Mouse (Mus musculus) midbrain, embryonic 10.5 days (tissue): Measurements from ENCODE around the gene Mink1. TPM values are rescaled to one million over a fixed set of nuclear protein-coding genes. Genes with fewer than 3 reads are reported as not detected.

Experiments
- DNase-seq: peaks from one replicate; pipeline ENCODE4 v3.0.0-alpha.2; 2017; ENCODE audit warnings: low spot score
- H3K27ac ChIP-seq: fragments of 300-500 bp; sonication (generic); replicated peaks from 2 replicates; pipeline ENCODE4 v1.5.1; 2016; ENCODE audit warnings: mild to moderate bottlenecking
- H3K27me3 ChIP-seq: fragments of 300-500 bp; sonication (generic); 2 replicates; pipeline ENCODE4 v1.6.1; 2016; ENCODE audit warnings: low read depth, mild to moderate bottlenecking; ENCODE audit not compliant: poor library complexity, severe bottlenecking
- H3K36me3 ChIP-seq: fragments of 300-500 bp; sonication (generic); 2 replicates; pipeline ENCODE4 v1.6.1; 2016; ENCODE audit warnings: mild to moderate bottlenecking, moderate library complexity
- H3K4me1 ChIP-seq: fragments of 300-500 bp; sonication (generic); 2 replicates; pipeline ENCODE4 v1.6.1; 2016
- H3K4me3 ChIP-seq: fragments of 300-500 bp; sonication (generic); 2 replicates; pipeline ENCODE4 v1.5.1; 2016; ENCODE audit warnings: mild to moderate bottlenecking, moderate library complexity
- H3K9me3 ChIP-seq: fragments of 300-500 bp; sonication (generic); replicated peaks from 2 replicates; pipeline ENCODE4 v1.6.1; 2016; ENCODE audit warnings: mild to moderate bottlenecking
- WGBS: fragments of 180-500 bp; shearing (Covaris S2); methylation state at CpG from one replicate; pipeline ENCODE4 v1.1.7; 2016; 5-methylcytosine and 5-hydroxymethylcytosine counted together
- polyA plus RNA-seq: library from polyadenylated mRNA; unstranded; fragments of >200 nt; fragmentation: Nextera tagmentation; extraction: Ambion mirVana; gene quantifications from 2 replicates; pipeline ENCODE4 v1.2.1, GENCODE M21; 2016

Mink1 gene
- polyA plus RNA-seq, 1 experiment from 2014 or later, result 10.3 TPM

GRCm38 (mm10) chr11:70606717-70607116 lies 44.0 kb downstream of the Mink1 start:
- peaks cover 92% of the 10 kb centered on the region for H3K36me3 ChIP-seq

DNA sequence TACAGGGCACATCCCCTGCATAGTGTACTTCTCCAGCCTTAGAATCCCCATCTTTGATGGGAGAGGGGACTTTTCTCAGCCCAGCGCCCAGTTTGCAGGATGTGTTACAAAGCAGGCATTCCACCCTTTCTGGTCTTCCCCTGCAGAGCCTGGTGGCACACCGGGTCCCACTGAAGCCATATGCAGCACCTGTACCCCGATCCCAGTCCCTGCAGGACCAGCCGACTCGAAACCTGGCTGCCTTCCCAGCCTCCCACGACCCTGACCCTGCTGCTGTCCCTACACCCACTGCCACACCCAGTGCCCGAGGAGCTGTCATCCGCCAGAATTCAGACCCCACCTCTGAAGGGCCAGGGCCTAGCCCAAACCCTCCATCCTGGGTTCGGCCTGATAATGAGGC lies 44.9 kb downstream of the Mink1 start:
- H3K36me3 ChIP-seq, result peaks cover 95% of the 10 kb centered on the region
- 91% methylated on average over 9 of the region's 9 CpGs for WGBS
- H3K4me3 ChIP-seq, result no peak overlapping the region
- no peak overlapping the region for H3K27ac ChIP-seq
- no peak for DNase-seq
- no peaks in the 10 kb centered on the region for H3K4me1 ChIP-seq
- H3K9me3 ChIP-seq, result no peaks in the 10 kb centered on the region
- no peaks in the 10 kb centered on the region for H3K27me3 ChIP-seq

More at GRCm38 (mm10) chr11:70606717-70607116, 44.0 kb downstream of the Mink1 start:
- WGBS, result 82% methylated on average over 12 of the region's 12 CpGs
- Histone ChIP-seq H3K27me3 (no peaks in the 10 kb centered on the region), H3K9me3 (no peaks in the 10 kb centered on the region), H3K4me3 (no peak overlapping the region), H3K4me1 (no peaks in the 10 kb centered on the region), H3K27ac (no peak overlapping the region)
- DNase-seq, result no peak

DNA sequence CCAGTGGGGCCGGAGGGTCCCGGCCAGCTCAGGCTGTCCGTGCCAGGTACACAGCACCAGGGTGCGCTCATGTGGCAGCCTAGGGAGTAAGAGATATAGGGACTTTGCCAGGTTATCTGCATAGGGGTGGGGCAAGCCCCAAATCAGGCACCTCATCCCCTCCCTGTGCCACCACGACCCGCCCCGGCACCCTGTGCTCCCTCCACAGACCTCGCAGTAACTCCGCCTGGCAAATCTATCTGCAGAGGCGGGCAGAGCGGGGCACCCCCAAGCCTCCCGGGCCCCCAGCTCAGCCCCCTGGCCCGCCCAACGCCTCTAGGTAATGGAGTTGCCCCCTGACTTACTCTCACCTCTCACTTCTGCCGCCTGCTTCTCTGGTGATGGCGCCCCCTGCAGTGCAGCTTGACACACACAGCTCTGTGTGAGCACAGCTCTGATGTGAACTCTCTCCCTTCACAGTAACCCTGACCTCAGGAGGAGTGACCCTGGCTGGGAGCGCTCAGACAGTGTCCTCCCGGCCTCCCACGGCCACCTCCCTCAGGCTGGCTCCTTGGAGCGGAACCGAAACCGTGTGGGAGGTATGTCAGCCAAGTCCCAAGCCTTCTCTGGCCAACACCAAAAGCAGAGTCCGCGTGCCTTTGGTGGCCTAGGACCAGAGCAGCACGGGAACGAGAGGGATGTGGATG lies 45.8 kb downstream of the Mink1 start:
- 87% methylated on average over 26 of the region's 26 CpGs for WGBS
- DNase-seq, result no peak
- Histone ChIP-seq H3K9me3 (no peaks in the 10 kb centered on the region), H3K27ac (no peak overlapping the region), H3K27me3 (no peaks in the 10 kb centered on the region), H3K4me1 (no peaks in the 10 kb centered on the region), H3K4me3 (no peak overlapping the region), H3K36me3 (peaks cover 99% of the 10 kb centered on the region)

DNA sequence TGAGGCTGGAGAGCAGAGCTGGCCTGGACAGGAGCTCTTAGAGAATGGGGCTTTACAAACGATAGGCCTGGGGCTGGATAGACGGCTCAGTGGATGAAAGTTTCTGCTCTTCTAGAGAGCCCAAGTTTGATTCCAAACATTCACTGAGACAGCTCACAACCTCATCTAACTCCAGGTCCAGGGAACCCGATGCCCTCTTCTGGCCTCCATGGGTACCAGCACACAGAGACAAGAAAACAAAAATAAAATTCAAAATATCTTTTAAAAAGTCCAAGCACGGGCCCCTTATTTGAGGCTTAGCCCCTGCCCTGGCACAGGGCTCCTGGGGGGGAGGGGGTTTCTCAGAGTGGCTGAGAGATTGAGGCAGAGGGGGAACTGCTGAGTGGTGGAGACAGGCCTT lies 48.1 kb downstream of the Mink1 start:
- Histone ChIP-seq H3K27me3 (peaks cover 11% of the 10 kb centered on the region), H3K36me3 (peaks cover 78% of the 10 kb centered on the region), H3K4me1 (peaks cover 14% of the 10 kb centered on the region), H3K27ac (no peak overlapping the region), H3K4me3 (no peak overlapping the region), H3K9me3 (no peaks in the 10 kb centered on the region)
- WGBS, result 86% methylated on average over 4 of the region's 4 CpGs
- DNase-seq, result no peak

DNA sequence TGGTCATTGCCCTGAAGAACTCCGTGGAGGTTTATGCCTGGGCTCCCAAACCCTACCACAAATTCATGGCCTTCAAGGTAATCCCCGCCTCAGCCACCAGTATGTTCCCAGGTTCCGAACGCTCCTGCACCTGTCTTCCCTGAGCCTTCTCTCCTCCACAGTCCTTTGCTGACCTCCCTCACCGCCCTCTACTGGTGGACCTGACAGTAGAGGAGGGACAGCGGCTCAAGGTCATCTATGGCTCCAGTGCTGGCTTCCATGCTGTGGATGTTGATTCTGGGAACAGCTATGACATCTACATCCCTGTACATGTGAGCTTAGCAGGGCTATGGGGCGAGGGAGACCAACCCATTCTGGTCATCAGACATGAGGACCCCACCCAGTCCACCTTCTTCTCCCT lies 49.8 kb downstream of the Mink1 start:
- 78% methylated on average over 7 of the region's 7 CpGs for WGBS
- Histone ChIP-seq H3K27ac (no peak overlapping the region), H3K4me1 (peaks cover 19% of the 10 kb centered on the region), H3K27me3 (peaks cover 27% of the 10 kb centered on the region), H3K4me3 (no peak overlapping the region), H3K36me3 (peaks cover 61% of the 10 kb centered on the region), H3K9me3 (no peaks in the 10 kb centered on the region)
- DNase-seq, result no peak

- Histone ChIP-seq H3K27ac (peak overlapping the region; percentile 46), H3K4me1 (peaks cover 19% of the 10 kb centered on the region), H3K4me3 (peak overlapping the region; percentile 57), H3K9me3 (no peaks in the 10 kb centered on the region), H3K27me3 (peaks cover 27% of the 10 kb centered on the region), H3K36me3 (peaks cover 35% of the 10 kb centered on the region)
- WGBS, result 0% methylated on average over 17 of the region's 17 CpGs
- DNase-seq, result peak; percentile 61
Observed at GRCm38 (mm10) chr11:70615074-70615473, 52.4 kb downstream of the Mink1 start.

DNA sequence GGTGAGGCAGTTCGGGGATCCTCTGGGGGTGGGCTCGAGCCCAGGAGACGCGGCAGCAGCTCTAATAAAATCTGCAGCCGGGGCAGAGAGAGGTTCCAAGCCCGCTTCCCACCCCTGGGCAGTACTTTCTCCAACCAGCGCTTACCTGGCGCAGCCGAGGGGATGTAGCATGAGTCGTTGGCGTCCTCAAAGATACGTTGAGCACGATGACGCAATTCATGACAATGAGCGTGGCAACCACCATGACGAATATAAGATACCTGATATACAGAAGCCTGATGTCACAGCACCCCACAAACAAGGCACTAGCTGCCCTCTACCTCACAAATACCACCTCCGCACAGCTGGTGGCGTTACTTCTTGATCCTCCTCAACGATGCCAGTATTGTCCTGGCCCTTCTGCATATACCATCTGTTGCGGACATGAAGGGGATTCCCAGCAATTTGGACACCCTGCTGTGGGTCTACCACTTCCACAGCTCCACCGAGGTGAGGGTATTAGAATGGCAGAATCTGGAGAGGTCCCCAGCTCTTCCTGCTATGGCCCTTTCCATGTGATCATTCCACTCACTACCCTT lies 52.9 kb downstream of the Mink1 start, which contains the start of gene 4930544D05Rik:
Gene 4930544D05Rik (plus strand): TSS at position 333 of the 578 bp plus-strand sequence.
- 11% methylated on average over 21 of the region's 21 CpGs for WGBS
- Histone ChIP-seq H3K4me3 (peak within 1 kb of the TSS; percentile 57), H3K9me3 (no peaks in the 10 kb centered on the region), H3K27me3 (peaks cover 27% of the 10 kb centered on the region), H3K4me1 (peaks cover 19% of the 10 kb centered on the region), H3K36me3 (peaks cover 30% of the 10 kb centered on the region), H3K27ac (peak within 1 kb of the TSS; percentile 46)
- no peak for DNase-seq

DNA sequence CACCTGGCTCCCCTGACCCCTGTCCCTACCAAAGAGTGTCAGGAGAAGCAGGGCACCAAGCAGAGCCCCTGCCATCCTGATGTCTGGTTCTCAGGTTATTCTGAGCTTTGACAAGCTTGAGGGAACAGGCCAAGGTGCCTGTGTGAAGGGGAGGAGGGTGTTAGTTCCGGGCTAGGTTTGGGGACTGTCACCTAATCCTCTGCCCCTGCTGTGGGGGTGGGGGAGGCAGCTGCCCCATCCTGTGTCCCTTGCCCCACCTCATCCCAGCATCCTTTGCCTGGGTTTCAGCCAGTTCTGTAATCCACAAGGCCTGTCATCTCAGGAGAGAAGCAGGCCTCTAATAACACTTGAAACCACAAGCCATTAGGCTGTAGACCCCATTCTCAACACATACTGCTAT lies 56.4 kb downstream of the Mink1 start, which contains the start of gene Chrne:
Gene Chrne (minus strand): TSS at position 116 of the 400 bp plus-strand sequence.
- DNase-seq, result no peak
- no peaks in the 10 kb centered on the region for H3K36me3 ChIP-seq
- H3K4me3 ChIP-seq, result no peak within 1 kb of the TSS
- H3K4me1 ChIP-seq, result peaks cover 21% of the 10 kb centered on the region
- peaks cover 27% of the 10 kb centered on the region for H3K27me3 ChIP-seq
- whole genome bisulfite sequencing, result 48% methylated on average over 1 of the region's 1 CpGs
- H3K27ac ChIP-seq, result no peak within 1 kb of the TSS
- H3K9me3 ChIP-seq, result no peaks in the 10 kb centered on the region

GRCm38 (mm10) chr11:70621972-70622814 lies 59.5 kb downstream of the Mink1 start:
- H3K4me3 ChIP-seq, result no peak overlapping the region
- no peaks in the 10 kb centered on the region for H3K9me3 ChIP-seq
- WGBS, result 46% methylated on average over 7 of the region's 7 CpGs
- H3K27me3 ChIP-seq, result peaks cover 2% of the 10 kb centered on the region; the same call in 1 of the 2 replicates
- H3K36me3 ChIP-seq, result no peaks in the 10 kb centered on the region
- no peak for DNase-seq
- 0 out of 2 replicates have a peak, but pooled peaks cover 2% of the 10 kb centered on the region for H3K4me1 ChIP-seq
- no peak overlapping the region for H3K27ac ChIP-seq

DNA sequence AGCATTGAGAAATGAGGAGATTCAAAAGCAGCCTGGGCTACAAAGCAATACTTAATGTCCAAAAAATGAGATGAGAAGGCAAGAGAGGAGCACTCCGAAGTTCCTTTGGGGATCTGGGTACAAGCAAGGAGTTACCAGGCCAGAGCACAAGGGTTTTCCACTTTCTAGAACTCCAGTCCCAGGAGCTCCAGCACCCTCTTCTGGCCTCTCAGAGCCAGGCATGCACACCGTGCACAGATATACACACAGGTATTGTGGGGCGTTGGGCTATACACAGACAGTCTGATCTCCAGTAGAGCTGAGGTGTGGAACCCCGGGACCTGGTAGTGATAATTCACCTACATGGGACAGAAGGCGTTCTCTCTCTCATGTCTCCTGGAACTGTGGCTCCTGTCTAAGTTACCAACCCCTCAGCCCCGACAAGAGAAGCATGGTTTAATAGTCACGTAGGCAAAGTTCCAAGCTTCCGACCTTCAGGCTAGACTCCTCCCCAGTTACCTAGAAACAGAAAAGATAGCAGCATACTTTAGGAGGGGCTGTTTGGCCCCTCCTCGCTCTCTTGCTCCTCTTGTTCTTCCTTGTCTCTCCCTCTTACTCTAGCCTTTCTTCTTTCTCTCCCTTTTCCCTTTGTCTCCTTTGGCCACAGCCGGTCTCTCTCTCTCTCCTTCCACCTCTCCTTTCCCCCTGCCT lies 60.5 kb downstream of the Mink1 start:
- WGBS, result 82% methylated on average over 10 of the region's 10 CpGs
- DNase-seq, result no peak
- H3K9me3 ChIP-seq, result no peaks in the 10 kb centered on the region
- H3K4me3 ChIP-seq, result no peak overlapping the region
- H3K36me3 ChIP-seq, result no peaks in the 10 kb centered on the region
- H3K27me3 ChIP-seq, result no peaks in the 10 kb centered on the region
- H3K27ac ChIP-seq, result no peak overlapping the region
- H3K4me1 ChIP-seq, result 0 out of 2 replicates have a peak, but pooled peaks cover 2% of the 10 kb centered on the region

- Histone ChIP-seq H3K36me3 (no peaks in the 10 kb centered on the region), H3K27ac (no peak overlapping the region), H3K4me1 (0 out of 2 replicates have a peak, but pooled peaks cover 2% of the 10 kb centered on the region), H3K9me3 (no peaks in the 10 kb centered on the region), H3K4me3 (no peak overlapping the region), H3K27me3 (no peaks in the 10 kb centered on the region)
- 49% methylated on average over 4 of the region's 4 CpGs for WGBS
- peak; percentile 66 for DNase-seq
Observed at GRCm38 (mm10) chr11:70625473-70625872, 62.8 kb downstream of the Mink1 start.

GRCm38 (mm10) chr11:70626877-70627276 lies 64.2 kb downstream of the Mink1 start:
- WGBS, result 75% methylated on average over 4 of the region's 4 CpGs
- Histone ChIP-seq H3K4me1 (0 out of 2 replicates have a peak, but pooled peaks cover 2% of the 10 kb centered on the region), H3K27me3 (no peaks in the 10 kb centered on the region), H3K27ac (no peak overlapping the region), H3K4me3 (no peak overlapping the region), H3K9me3 (no peaks in the 10 kb centered on the region), H3K36me3 (no peaks in the 10 kb centered on the region)
- DNase-seq, result no peak
